In the genomic region with DNA sequence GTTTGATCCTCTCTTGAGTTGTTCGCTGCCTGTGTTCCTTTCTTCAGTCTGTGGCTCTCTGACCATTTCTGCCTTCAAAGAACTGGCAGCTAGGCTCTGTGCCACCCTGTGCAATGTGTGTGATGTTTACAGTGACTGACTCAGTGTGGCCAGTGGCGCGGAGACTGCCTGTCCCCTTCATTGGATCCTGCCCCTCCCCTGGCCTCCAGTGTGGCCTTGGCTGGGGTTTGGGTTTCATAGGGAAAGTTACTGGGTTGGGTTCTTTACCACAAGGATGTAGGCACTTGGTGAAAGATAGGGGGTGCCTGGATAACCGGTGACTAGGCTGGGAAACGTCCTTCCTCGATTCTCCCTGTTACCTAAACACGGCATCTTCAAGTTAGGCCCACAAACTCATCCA, we compare ENCODE assay signal across 18 mouse cellular contexts. TPM values are rescaled to one million over a fixed set of nuclear protein-coding genes. Genes with fewer than 3 reads are reported as not detected.
DNase-seq lines count a peak whose midpoint lies in the region; ATAC-seq and TF ChIP-seq lines count a peak whose summit lies in the region.
"Had no signal": no experiment of that assay in that cellular context is flagged by ENCODE, and none has a peak within 500 bp of the region (broad histone marks: within the 10 kb centered on the region; RNA-seq: fewer than 3 reads in every experiment).

No protein-coding gene starts in this region.

- H3K9me3 ChIP-seq in lung, postnatal 0 days (ENCODE audit: low read length), result no peaks in the 10 kb centered on the region
- no peaks in the 10 kb centered on the region for H3K9me3 ChIP-seq in embryonic facial prominence, embryonic 10.5 days
- H3K9me3 ChIP-seq: liver, embryonic 15.5 days had no signal

- H3K36me3 ChIP-seq in lung, postnatal 0 days (ENCODE audit: insufficient read depth, low read length), result no peaks in the 10 kb centered on the region
- H3K36me3 ChIP-seq in small intestine, adult 2 months (ENCODE audit: control insufficient read depth, insufficient read depth, low read length), result no peaks in the 10 kb centered on the region
- H3K36me3 ChIP-seq in embryonic facial prominence, embryonic 10.5 days (replicated peaks), result no peaks in the 10 kb centered on the region
- H3K36me3 ChIP-seq: liver, embryonic 15.5 days had no signal

- TF ChIP-seq CTCF in lung, postnatal 0 days (IDR thresholded peaks at IDR 0.05), result no peak
- TF ChIP-seq CTCF in small intestine, adult 2 months (IDR thresholded peaks at IDR 0.05; ENCODE audit: extremely low read depth, insufficient read length, insufficient replicate concordance, low read depth, low read length), result no peak

- H3K4me1 ChIP-seq in lung, postnatal 0 days (ENCODE audit: insufficient read depth, low read depth, low read length), result no peaks in the 10 kb centered on the region
- peaks cover 21% of the 10 kb centered on the region for H3K4me1 ChIP-seq in small intestine, adult 2 months (ENCODE audit: control insufficient read depth, insufficient read depth, insufficient read length, low read length)
- peaks cover 15% of the 10 kb centered on the region for H3K4me1 ChIP-seq in embryonic facial prominence, embryonic 10.5 days

- ATAC-seq in lung, postnatal 0 days, result 0 out of 2 replicates have a peak, but pooled peaks have one; percentile 23

- no peak overlapping the region for H3K4me3 ChIP-seq in lung, postnatal 0 days (ENCODE audit: low read depth, low read length)
- H3K4me3 ChIP-seq in small intestine, adult 2 months (ENCODE audit: low read depth, low read length), result no peak overlapping the region
- no peak overlapping the region for H3K4me3 ChIP-seq in embryonic facial prominence, embryonic 10.5 days
- H3K4me3 ChIP-seq: liver, embryonic 15.5 days; megakaryocyte, embryonic 14.5 days had no signal

- no peaks in the 10 kb centered on the region for H3K27me3 ChIP-seq in lung, postnatal 0 days (replicated peaks; ENCODE audit: insufficient read depth, low read length)
- H3K27me3 ChIP-seq in small intestine, adult 2 months (ENCODE audit: control insufficient read depth, insufficient read depth, low read length), result no peaks in the 10 kb centered on the region
- peaks cover 8% of the 10 kb centered on the region; the same call in 1 of the 2 replicates for H3K27me3 ChIP-seq in embryonic facial prominence, embryonic 10.5 days (replicated peaks; ENCODE audit: low read depth, poor library complexity, severe bottlenecking)

- WGBS in lung, postnatal 0 days, result 76% methylated on average over 7 of the region's 7 CpGs
- WGBS in small intestine, adult 2 months, result 71% methylated on average over 7 of the region's 7 CpGs
- WGBS in embryonic facial prominence, embryonic 10.5 days, result 89% methylated on average over 7 of the region's 7 CpGs

- no peak for TF ChIP-seq EP300 in lung, postnatal 0 days (IDR thresholded peaks at IDR 0.05)

- DNase-seq in heart, adult 11 months, result peak; percentile 68
- DNase-seq in heart, adult 18-20 months, result no peak
- no peak for DNase-seq in lung, postnatal 0 days (ENCODE audit: low spot score)
- no peak for DNase-seq in lung, postnatal 36 days
- peak; percentile 74 for DNase-seq in adrenal gland, adult 8-10 months
- no peak for DNase-seq in cerebellum, postnatal 36 days
- no peak for DNase-seq in embryonic facial prominence, embryonic 10.5 days (ENCODE audit: low spot score)
- DNase-seq: cerebellum, postnatal 10 days; embryo, embryonic 11 days; gastrocnemius, postnatal 10 days; kidney, postnatal 10 days; layer of hippocampus, adult 9-11 months; lung, postnatal 10 days; right cerebral cortex, adult 18-20 months; thymus, postnatal 14 days had no signal

- no peak overlapping the region for H3K4me2 ChIP-seq in lung, postnatal 0 days (replicated peaks; ENCODE audit: low read depth, low read length)
- H3K4me2 ChIP-seq: liver, embryonic 15.5 days had no signal

- H3K9ac ChIP-seq in lung, postnatal 0 days (replicated peaks; ENCODE audit: low read depth), result no peak overlapping the region
- H3K9ac ChIP-seq: liver, embryonic 15.5 days had no signal

- no peak for TF ChIP-seq POLR2A in small intestine, adult 2 months (IDR thresholded peaks at IDR 0.05; ENCODE audit: low read depth, low read length)

- H3K27ac ChIP-seq in lung, postnatal 0 days (ENCODE audit: low read length), result no peak overlapping the region
- peak overlapping the region; percentile 67; the same call in 1 of the 2 replicates for H3K27ac ChIP-seq in small intestine, adult 2 months (ENCODE audit: insufficient read depth, low read depth, low read length)
- no peak overlapping the region for H3K27ac ChIP-seq in embryonic facial prominence, embryonic 10.5 days (replicated peaks)
- H3K27ac ChIP-seq: liver, embryonic 15.5 days had no signal

RNA-seq across cellular contexts. Expression of a gene that starts 31.1 kb away (rescaled TPM):
- 1 to 10 TPM; 6.3 to 8.9 TPM for total RNA-seq in heart, adult 18-20 months (2021)
- 5.8 and 8.7 TPM in 2 replicates for polyA plus RNA-seq in lung, postnatal 0 days (2015; fragmentation: Nextera tagmentation; extraction: Ambion mirVana)
- 10 to 100 TPM; 32.7 to 40.0 (median 35.4) TPM for total RNA-seq in adrenal gland, adult 8-10 months (2022)
- polyA plus RNA-seq in small intestine, adult 2 months (2012; rRNA removed), result 18.3 and 35.3 TPM in 2 replicates
- polyA plus RNA-seq in embryonic facial prominence, embryonic 10.5 days (2016; fragmentation: Nextera tagmentation; extraction: Ambion mirVana), result 6.2 and 6.3 TPM in 2 replicates

Comparison
In these comparisons a context has a peak if more than half of its experiments do, and no peak if none do; other contexts are left out.
1. DNase-seq: peak in heart, adult 11 months (single experiment) and adrenal gland, adult 8-10 months (single experiment); none in heart, adult 18-20 months (0 of 2), lung, postnatal 0 days (single experiment), lung, postnatal 36 days (single experiment), cerebellum, postnatal 36 days (0 of 2) and embryonic facial prominence, embryonic 10.5 days (single experiment).